Mouse (Mus musculus) neural tube, embryonic 11.5 days (tissue): ENCODE results near the gene Spcs2. TPM values are rescaled to one million over a fixed set of nuclear protein-coding genes. Genes with fewer than 3 reads are reported as not detected.

Experiments
- ATAC-seq: fragments of 200-750 bp; cut with Nextera tagmentation; 2 replicates; pipeline ENCODE4 v1.8.0; 2017; ENCODE audit warnings: moderate number of reproducible peaks, mild to moderate bottlenecking, moderate TSS enrichment, moderate library complexity; ENCODE audit not compliant: insufficient read depth, low FRiP score, low TSS enrichment
- DNase-seq: peaks from one replicate; pipeline ENCODE4 v3.0.0-alpha.2; 2015; ENCODE audit warnings: low spot score
- H3K27ac ChIP-seq: fragments of 300-500 bp; sonication (generic); 2 replicates; pipeline ENCODE4 v1.5.1; 2014; ENCODE audit warnings: low read depth, mild to moderate bottlenecking, low read length
- H3K27me3 ChIP-seq: fragments of 300-500 bp; sonication (generic); 2 replicates; pipeline ENCODE4 v1.6.1; 2014; ENCODE audit warnings: mild to moderate bottlenecking, low read length, mixed read lengths; ENCODE audit not compliant: control insufficient read depth, insufficient read depth
- H3K36me3 ChIP-seq: fragments of 300-500 bp; sonication (generic); 2 replicates; pipeline ENCODE4 v1.6.1; 2014; ENCODE audit warnings: mild to moderate bottlenecking, low read length, moderate library complexity, mixed read lengths; ENCODE audit not compliant: control insufficient read depth, insufficient read depth
- H3K4me1 ChIP-seq: fragments of 300-500 bp; sonication (generic); 2 replicates; pipeline ENCODE4 v1.6.1; 2014; ENCODE audit warnings: low read length, mixed read lengths; ENCODE audit not compliant: control insufficient read depth, insufficient read depth
- H3K4me2 ChIP-seq: fragments of 300-500 bp; sonication (generic); 2 replicates; pipeline ENCODE4 v1.6.1; 2014; ENCODE audit warnings: low read depth, mild to moderate bottlenecking, moderate library complexity
- H3K4me3 ChIP-seq: fragments of 300-500 bp; sonication (generic); 2 replicates; pipeline ENCODE4 v1.5.1; 2014; ENCODE audit warnings: low read depth, low read length
- H3K9ac ChIP-seq: fragments of 300-500 bp; sonication (generic); 2 replicates; pipeline ENCODE4 v1.6.1; 2014; ENCODE audit warnings: mild to moderate bottlenecking, low read length
- H3K9me3 ChIP-seq: fragments of 300-500 bp; sonication (generic); 2 replicates; pipeline ENCODE4 v1.6.1; 2016; ENCODE audit warnings: low read length; ENCODE audit not compliant: control insufficient read depth
- WGBS: fragments of 180-500 bp; shearing (Covaris S2); extraction: QIAGEN DNeasy Blood & Tissue Kit; methylation state at CpG from one replicate; pipeline ENCODE4 v1.1.7; 2014; 5-methylcytosine and 5-hydroxymethylcytosine counted together
- polyA plus RNA-seq: library from polyadenylated mRNA; unstranded; fragments of >200 nt; fragmentation: Nextera tagmentation; extraction: Ambion mirVana; gene quantifications from 2 replicates; pipeline ENCODE4 v1.2.1, GENCODE M21; 2014

Spcs2 gene
- polyA plus RNA-seq, 1 experiment from 2014 or later: 345 TPM

DNA sequence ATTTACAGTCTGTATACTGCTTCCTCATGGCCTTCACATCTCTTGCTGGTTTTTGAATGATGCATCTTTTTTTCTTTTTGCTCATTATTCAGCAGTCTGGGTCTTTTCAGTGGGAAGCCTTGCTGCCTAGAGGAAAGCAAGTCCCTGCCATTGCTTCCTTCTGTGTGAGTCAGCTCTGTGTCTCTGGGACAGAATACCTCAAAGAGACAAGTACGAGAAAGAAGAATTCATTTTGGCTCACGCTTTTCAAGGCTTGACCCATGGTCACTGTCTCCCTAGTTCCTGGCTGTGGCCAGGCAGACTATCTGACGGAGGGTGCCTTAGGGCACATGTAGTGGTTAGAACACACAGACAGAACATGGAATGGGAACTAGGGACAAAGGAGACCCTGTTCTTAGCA, 30.7 kb upstream of the Spcs2 start:
- Histone ChIP-seq H3K36me3 (no peaks in the 10 kb centered on the region), H3K4me1 (peaks cover 3% of the 10 kb centered on the region; the same call in 1 of the 2 replicates), H3K27ac (no peak overlapping the region), H3K9ac (no peak overlapping the region), H3K4me3 (no peak overlapping the region), H3K4me2 (no peak overlapping the region), H3K9me3 (no peaks in the 10 kb centered on the region), H3K27me3 (no peaks in the 10 kb centered on the region)
- ATAC-seq: no peak
- 75% methylated on average over 3 of the region's 3 CpGs for WGBS
- no peak for DNase-seq

DNA sequence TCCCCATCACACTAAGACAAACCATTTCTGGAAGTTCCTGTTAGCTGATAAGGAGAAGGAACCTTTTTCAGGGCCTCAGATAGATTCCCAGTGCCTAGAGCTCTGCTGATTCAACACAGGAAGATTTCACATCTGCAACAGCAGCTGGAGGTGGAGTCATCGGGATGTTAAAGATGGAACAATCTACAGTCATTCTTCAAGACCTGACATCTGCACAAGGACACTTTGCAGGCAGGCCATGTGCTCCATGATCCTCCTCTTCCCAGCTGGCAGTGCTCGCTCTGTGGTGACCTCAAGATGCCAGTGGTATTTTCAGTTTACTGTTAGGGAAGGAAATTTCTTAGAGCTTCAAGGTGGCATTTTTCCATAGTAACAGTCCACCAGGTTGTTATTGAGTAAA, 29.1 kb upstream of the Spcs2 start:
- no peak overlapping the region for H3K4me2 ChIP-seq
- no peaks in the 10 kb centered on the region for H3K27me3 ChIP-seq
- no peak overlapping the region for H3K4me3 ChIP-seq
- no peaks in the 10 kb centered on the region for H3K36me3 ChIP-seq
- H3K27ac ChIP-seq: no peak overlapping the region
- ATAC-seq (no peak), DNase-seq (no peak)
- no peak overlapping the region for H3K9ac ChIP-seq
- no peaks in the 10 kb centered on the region for H3K9me3 ChIP-seq
- peaks cover 3% of the 10 kb centered on the region; the same call in 1 of the 2 replicates for H3K4me1 ChIP-seq
- 84% methylated on average over 2 of the region's 2 CpGs for WGBS

- Histone ChIP-seq H3K9ac (no peak overlapping the region), H3K27me3 (no peaks in the 10 kb centered on the region), H3K4me1 (peaks cover 3% of the 10 kb centered on the region; the same call in 1 of the 2 replicates), H3K27ac (no peak overlapping the region), H3K9me3 (no peaks in the 10 kb centered on the region), H3K36me3 (no peaks in the 10 kb centered on the region), H3K4me3 (no peak overlapping the region), H3K4me2 (no peak overlapping the region)
- DNase-seq: no peak
- WGBS: 73% methylated on average over 3 of the region's 3 CpGs
- no peak for ATAC-seq
Observed at GRCm38 (mm10) chr7:99891471-99891870, 28.2 kb upstream of the Spcs2 start.

GRCm38 (mm10) chr7:99890168-99890755, 27.0 kb upstream of the Spcs2 start:
- H3K9ac ChIP-seq: no peak overlapping the region
- H3K4me1 ChIP-seq: peaks cover 3% of the 10 kb centered on the region; the same call in 1 of the 2 replicates
- WGBS: 73% methylated on average over 3 of the region's 3 CpGs
- no peaks in the 10 kb centered on the region for H3K9me3 ChIP-seq
- no peaks in the 10 kb centered on the region for H3K27me3 ChIP-seq
- H3K27ac ChIP-seq: no peak overlapping the region
- no peaks in the 10 kb centered on the region for H3K36me3 ChIP-seq
- H3K4me2 ChIP-seq: no peak overlapping the region
- no peak for DNase-seq
- ATAC-seq: no peak
- no peak overlapping the region for H3K4me3 ChIP-seq

DNA sequence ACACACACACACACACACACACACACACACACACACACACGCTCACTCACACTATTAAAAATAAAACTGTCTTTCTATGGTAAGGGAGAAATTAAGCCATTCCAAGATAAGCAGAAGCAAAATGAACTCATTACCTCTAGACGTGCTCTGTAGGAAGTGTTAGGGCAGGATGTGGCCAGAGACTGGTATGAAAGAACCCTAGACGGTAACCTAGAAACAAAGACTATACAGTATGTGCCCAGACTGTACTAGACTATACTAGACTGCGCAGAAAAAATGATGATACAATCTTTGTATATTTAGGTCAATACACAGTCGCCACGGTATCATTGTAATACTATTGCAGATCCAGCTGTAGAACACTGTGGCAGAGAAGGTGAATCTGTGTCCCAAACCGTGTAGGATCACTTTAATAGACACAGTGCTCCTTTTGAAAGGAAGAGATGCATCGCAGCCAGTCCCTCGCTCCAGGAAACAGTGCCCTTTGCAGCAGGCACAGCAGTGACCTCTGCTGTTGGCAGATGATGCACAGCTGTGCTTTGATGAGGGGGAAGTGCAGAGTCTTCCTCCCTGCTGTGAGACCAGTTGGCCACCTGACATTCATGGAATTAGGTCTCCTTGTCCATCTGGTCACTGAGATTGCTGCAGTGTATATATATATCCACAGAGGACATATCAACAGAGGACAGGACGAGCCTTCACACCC, 26.1 kb upstream of the Spcs2 start:
- WGBS: 48% methylated on average over 10 of the region's 10 CpGs
- Histone ChIP-seq H3K9ac (no peak overlapping the region), H3K4me1 (no peaks in the 10 kb centered on the region), H3K9me3 (no peaks in the 10 kb centered on the region), H3K27ac (no peak overlapping the region), H3K4me2 (no peak overlapping the region), H3K36me3 (no peaks in the 10 kb centered on the region), H3K4me3 (no peak overlapping the region), H3K27me3 (no peaks in the 10 kb centered on the region)
- ATAC-seq: no peak
- peak; percentile 31 for DNase-seq

DNA sequence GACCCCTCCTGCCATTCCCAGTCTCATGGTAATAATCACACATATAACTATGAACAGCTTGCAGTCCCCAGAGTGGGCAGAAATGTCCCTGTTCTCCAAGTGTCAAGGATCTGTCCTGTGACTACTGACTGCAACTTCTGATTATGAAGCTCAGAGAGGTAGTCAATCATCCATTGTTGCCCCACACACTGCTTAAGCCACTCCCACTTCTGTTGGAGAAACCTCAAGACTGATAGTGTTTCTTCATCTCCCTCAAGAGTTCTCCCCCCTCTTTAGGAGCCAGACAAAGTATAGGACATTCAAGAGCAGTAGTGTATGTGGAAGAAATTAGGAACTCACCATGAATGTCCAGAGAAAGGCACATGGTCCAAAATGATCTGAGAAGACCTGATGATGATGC, 24.5 kb upstream of the Spcs2 start:
- no peak overlapping the region for H3K4me2 ChIP-seq
- H3K27me3 ChIP-seq: no peaks in the 10 kb centered on the region
- no peak overlapping the region for H3K9ac ChIP-seq
- no peak for ATAC-seq
- H3K4me1 ChIP-seq: no peaks in the 10 kb centered on the region
- H3K36me3 ChIP-seq: no peaks in the 10 kb centered on the region
- no peak overlapping the region for H3K27ac ChIP-seq
- no peak overlapping the region for H3K4me3 ChIP-seq
- no peaks in the 10 kb centered on the region for H3K9me3 ChIP-seq
- DNase-seq: no peak

DNA sequence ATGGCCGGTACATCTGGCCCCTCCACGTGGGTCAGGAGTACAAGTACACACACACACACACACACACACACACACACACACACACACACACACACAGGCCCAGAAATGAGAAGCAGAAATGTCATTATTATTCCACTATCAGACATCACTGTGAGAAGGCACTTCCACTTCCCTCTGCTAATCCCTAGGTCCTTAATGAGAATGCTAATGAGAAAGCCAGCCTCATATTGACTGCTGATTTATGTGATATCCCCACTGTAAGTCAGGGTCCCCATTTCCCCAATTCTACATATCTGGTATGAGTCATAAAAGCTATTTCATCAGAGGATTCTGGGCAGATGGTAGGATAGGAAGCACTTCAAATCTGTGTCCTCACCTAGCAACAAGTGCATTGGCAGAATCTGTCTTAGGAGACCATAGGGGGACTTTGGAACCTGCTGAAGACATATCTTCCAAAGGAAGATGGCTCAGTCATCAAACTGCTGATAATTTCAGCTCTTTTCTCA, 24.0 kb upstream of the Spcs2 start:
- H3K36me3 ChIP-seq: no peaks in the 10 kb centered on the region
- no peaks in the 10 kb centered on the region for H3K4me1 ChIP-seq
- H3K9me3 ChIP-seq: no peaks in the 10 kb centered on the region
- H3K9ac ChIP-seq: no peak overlapping the region
- ATAC-seq (no peak), DNase-seq (no peak)
- no peak overlapping the region for H3K4me2 ChIP-seq
- H3K27ac ChIP-seq: no peak overlapping the region
- H3K4me3 ChIP-seq: no peak overlapping the region
- 76% methylated on average over 2 of the region's 2 CpGs for WGBS
- no peaks in the 10 kb centered on the region for H3K27me3 ChIP-seq

DNA sequence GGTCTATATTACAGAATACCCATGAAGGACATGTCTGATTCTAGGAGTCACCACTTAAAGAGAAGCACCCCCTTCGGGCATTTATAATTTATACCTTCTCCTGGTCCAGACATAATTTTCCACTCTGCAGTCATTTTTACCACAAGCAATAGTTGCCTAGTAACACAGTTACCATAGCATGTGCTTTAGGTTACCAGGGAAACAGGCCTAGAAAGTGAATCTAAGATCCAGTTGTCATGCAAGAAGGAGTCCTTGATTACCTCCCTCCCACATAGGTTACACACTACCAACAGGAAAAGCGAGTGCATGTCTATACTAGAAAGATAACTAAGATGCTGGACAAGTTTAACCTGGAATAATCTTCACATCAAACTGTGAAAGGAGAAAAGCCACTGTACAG, 15.0 kb upstream of the Spcs2 start:
- Histone ChIP-seq H3K4me2 (no peak overlapping the region), H3K9ac (no peak overlapping the region), H3K27ac (no peak overlapping the region), H3K4me1 (no peaks in the 10 kb centered on the region), H3K9me3 (no peaks in the 10 kb centered on the region), H3K27me3 (no peaks in the 10 kb centered on the region), H3K36me3 (no peaks in the 10 kb centered on the region), H3K4me3 (no peak overlapping the region)
- no peak for ATAC-seq
- 80% methylated on average over 2 of the region's 2 CpGs for WGBS
- DNase-seq: no peak

- 2% methylated on average over 3 of the region's 3 CpGs for WGBS
- Histone ChIP-seq H3K9ac (no peak overlapping the region), H3K4me3 (no peak overlapping the region), H3K4me1 (no peaks in the 10 kb centered on the region), H3K27ac (no peak overlapping the region), H3K36me3 (no peaks in the 10 kb centered on the region), H3K4me2 (no peak overlapping the region), H3K9me3 (no peaks in the 10 kb centered on the region), H3K27me3 (no peaks in the 10 kb centered on the region)
- ATAC-seq (no peak), DNase-seq (peak; percentile 84)
Observed at GRCm38 (mm10) chr7:99876345-99876744, 13.1 kb upstream of the Spcs2 start.
